Mouse (Mus musculus) testis, adult 2 months (tissue): ENCODE results near the gene Fam198a.

ENCODE experiments used
- CTCF ChIP-seq: fragments of 200-500 bp; IDR thresholded peaks from 2 replicates; pipeline ENCODE4 v1.5.1; 2012; ENCODE audit warnings: low read depth, mild to moderate bottlenecking, inconsistent platforms, low read length, moderate library complexity; ENCODE audit not compliant: control insufficient read depth, insufficient read depth, insufficient replicate concordance
- POLR2A ChIP-seq: fragments of 200-500 bp; IDR thresholded peaks from 2 replicates; pipeline ENCODE4 v1.6.1; 2012; ENCODE audit warnings: low read depth, mild to moderate bottlenecking, inconsistent platforms, low read length, moderate library complexity; ENCODE audit not compliant: control insufficient read depth

DNA sequence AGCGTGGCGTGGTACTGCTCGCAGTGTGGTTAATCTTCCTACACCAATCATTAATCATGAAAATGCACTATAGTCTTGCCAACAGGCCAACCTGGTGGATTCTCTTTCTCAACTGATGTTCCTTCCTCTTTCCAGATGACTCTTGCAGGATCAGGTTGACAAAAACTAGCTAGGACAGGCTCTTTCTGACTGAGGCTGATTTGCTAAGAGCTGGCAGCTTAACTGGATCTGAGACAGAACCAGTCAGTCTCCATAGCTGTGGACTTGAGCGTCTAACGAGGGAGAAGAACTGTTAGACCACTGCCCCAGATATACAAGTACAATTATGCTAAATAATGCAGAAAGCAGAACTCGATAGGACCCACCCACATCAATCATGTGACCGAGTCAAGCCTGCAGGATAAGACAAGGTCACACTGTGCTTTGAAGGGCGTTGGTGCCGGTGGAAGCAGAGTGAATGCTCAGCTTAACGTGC is 31.7 kb upstream of the Fam198a start:
- TF ChIP-seq CTCF (no peak), POLR2A (no peak)
